Mouse (Mus musculus): ENCODE results near the gene Cebpg. TPM values are rescaled to one million over a fixed set of nuclear protein-coding genes. Genes with fewer than 3 reads are reported as not detected.

Cebpg gene
- total RNA-seq (2021): 10 to 100 TPM; 17.4 to 19.3 TPM

DNA sequence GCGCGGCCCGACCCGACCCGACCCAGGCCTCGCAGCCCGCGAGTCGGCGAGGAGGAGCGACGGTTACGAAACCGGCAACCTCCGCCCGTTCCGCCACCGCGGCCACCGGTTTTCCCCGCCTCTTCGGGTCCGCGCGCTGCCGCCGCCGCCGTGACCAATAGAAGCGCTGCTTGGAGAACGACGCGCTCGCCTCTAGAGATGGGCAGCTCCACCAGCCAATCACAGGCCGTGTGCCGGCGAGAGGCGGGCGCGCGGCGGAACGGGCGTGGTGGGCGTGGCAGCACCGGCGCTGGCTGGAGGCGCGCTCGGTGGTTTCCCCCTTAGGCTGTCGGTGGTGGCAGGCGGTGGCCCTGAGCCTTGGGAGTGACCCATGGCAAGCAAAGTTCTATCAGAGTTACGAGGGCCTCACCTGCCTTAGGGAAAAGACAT lies at the start of gene Cebpg:
Gene Cebpg, minus strand, starts transcription at position 138 of the 429 bp plus-strand sequence.
- peak; percentile 98 for DNase-seq

DNA sequence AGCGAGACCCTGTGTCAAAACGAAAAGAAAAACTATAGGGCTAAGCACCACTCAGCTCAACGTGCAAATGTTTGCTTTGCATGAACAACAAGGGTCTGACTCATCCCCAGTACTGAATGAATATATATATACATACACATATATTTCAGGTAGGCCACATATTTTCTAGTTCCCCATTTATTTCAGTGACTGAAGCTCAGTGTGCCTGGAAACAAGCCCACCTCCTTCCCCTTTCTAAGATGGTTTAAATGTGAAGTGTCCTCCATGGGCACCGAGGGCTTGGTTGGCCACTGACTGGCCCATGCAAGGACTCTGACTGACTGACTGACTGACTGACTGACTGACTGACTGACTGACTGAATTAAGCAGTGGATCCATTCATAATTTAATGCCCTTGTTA lies 43.2 kb upstream of the Cebpg start:
- no peak for DNase-seq

DNA sequence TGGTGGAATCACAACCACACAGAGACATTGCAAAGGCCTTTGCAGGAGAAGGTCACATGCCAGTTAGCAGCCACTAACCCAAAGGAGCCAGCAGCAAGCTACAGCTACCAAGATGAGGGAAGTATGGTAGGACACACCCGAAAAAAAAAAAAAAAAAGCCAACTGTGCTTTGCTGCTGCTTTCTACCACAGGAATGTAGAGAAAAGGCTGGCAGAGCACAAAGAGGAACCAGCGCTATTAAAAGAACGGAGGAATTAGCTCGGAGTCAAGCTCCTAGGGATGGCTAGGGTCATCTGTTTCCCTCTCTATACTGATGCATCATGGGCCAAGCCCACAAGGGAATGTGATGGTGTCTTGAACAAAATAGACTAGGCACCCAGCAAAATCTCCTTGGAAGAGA lies 42.4 kb upstream of the Cebpg start:
- DNase-seq: no peak

DNA sequence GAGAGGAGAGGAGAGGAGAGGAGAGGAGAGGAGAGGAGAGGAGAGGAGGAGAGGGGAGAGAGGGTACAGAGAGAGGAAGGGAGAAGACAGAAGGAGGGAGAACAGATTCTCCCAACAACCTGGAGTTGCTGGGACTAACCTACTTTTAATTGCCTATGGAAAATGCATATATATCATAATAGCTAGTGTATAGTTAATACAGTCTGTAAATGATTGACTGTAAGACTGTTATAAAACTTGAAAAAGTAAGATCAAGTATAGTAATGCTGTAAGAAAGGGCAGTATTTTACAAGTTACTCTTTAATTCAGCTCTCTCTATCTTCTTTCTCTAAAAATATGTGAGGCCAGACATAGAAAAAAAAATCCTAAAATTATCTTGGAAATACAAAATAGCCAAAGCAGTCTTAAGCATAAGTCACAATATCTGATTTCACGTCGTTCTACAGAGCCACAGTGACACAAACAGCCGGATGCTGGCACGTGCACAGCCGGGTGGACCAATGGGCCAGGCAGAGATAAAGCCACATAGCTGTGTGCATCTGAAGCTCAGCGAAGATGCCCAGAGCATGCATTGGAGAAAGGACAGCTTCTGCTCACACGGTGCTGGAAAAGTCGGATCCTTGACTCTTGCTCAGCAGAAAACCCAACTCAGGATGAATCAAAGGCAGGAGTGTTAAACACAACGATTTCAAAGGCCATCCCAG lies 38.8 kb upstream of the Cebpg start:
- no peak for DNase-seq

DNA sequence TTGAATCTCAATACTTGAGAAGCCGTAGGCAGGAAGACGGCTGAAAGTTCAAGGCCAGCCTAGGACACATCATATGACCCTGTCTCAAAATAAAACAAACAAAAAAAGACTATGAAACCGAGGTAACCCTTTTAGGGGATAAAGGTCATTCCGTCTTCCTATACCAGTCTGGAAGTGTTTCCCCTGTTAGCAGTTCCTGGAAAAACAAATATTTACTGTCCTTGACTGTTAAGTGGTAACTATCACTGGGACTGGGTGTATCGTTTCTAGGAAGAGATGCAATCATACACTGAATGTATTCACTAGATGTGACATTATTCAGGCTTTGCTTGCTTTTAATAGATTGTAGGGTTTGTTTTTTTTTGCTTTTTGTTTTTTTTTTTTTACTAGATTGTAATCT lies 34.2 kb upstream of the Cebpg start:
- DNase-seq: no peak

DNA sequence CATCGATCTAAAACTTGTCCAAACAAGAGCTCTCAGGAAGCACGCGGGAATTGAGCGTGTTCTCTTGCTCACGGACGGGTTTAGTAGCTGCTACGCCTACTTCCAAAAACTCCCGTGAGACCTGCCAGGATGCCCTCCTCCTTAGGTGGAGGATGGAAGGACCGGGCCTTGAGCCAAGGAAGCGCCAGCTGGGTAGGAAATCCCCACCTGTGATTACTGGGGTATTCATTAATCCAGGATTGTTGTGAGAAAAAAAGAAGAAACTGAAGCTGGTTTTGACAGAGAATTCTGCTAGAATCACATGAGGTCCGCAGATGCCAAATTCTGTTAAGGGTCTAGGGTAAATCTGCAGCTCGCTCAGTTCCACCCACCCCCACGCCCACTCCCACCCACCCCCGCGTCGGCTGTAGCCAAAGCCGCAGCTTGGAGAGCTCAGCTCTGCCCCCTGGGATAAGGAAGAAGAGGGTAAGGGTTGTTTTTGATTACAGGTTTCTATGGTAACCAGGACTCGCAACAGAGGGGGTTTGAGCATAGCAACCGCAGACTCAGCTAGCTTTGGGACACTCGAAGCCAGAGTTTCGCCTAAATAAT lies 30.0 kb upstream of the Cebpg start:
- peak; percentile 23 for DNase-seq

DNA sequence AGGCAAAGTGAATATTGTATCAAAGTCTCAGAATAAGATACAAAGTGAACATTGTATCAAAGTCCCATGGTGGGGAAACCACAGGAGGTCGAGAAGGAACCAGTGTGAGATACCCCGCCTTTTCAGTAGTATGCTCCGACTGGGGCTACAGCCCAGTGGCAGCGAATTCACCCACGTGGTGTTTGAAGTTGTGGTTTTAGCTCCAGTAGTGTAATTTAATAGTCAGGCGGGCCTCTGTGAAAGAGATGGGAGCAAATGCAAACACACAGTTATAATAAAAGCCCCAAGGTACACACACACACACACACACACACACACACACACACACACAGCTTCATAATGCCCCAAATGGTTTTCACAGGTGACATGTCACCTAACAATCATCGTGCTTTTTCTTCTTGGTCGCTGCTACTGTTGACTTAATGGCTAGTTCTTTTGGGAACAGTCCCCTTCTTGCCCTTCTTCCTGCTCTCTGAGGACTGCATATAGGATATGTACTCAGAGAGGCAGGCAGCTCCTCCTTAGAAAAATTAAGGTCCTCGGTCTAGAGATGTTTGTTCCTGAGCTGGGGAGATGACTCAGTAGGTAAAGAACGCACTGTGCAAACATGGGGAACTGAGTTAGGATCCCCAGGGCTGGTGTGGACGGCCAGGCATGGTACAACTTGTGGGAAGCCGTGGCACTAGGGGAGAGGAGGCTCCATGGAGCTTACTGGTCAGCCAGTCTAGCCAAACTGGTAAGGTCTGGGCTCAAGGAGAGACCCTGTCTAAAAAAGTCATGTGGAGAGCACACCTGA lies 28.4 kb upstream of the Cebpg start:
- no peak for DNase-seq

DNA sequence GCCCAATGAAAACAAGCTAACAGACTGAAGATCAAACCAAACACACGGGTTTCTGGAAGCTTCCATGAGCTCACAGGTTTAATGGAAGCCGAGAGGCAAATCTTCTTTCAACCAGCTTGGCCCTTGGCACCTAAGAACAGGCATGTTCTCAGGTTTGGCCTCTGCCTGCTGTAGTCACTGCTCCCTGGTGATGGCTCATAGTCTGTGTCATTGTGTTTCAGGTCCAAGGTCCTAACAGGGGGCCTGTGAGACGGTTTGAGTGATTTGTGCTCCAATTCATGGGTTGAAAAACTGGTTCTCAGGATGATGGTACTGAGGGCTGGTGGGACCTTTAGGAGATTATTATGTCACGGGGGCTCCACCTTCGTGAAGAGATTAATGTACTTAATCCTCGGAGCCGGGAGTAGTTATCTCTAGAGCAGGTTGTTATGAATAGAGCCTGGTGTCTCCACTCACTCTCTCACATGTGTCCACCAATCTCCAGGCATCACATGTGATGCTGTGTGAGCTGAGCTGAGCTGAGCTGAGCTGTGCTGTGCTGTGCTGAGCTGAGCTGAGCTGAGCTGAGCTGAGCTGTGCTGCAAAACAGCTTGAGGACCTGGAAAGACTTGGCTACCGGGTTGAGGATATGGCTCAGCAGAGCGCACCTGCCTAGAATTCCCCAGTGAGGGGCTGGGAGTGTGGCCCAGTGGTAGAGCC lies 25.2 kb upstream of the Cebpg start:
- no peak for DNase-seq

DNA sequence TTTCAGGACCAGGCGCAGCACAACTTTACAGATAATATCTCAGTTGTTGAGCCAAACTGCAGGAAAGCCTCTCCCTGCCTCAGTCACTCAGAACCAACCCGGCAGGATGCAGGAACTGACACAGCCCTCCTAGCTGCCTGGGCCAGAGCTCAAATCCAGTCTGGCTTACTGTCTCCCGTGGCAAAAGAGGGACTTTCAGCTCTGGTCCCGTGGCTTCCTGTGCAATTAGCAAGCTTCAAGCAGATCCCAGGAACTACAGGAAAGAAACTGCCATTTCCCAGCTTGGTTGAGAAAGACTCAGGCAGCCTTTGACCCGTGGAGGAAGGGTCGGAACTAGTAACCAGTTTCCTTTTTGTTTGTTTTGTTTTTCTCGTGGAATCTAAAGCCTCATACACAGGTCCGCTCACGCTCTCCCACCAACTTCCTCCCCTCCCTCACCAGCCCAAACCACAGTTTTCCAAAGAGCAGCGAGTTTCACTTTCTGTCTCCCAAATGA lies 24.5 kb upstream of the Cebpg start:
- peak; percentile 45 for DNase-seq

DNA sequence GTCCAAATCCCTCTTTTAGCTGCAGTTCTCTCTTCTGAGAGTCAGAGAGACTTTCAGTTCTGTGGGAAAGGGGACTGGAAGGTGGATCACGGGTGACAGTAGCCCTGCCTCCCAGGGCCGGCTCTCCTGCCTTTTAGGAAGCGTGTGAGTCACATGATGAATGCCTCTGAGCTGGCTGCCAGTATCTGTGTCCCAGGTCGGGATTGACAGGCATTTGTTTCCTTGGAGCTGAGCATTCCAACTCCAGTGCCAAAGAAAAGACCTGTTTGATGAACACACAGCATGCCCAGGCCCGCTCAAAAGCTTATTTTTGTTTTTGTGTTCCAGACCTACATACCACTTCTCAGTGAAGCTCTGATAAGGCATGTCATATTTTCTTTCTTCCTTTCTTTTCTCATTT lies 20.3 kb upstream of the Cebpg start:
- DNase-seq: peak; percentile 39

DNA sequence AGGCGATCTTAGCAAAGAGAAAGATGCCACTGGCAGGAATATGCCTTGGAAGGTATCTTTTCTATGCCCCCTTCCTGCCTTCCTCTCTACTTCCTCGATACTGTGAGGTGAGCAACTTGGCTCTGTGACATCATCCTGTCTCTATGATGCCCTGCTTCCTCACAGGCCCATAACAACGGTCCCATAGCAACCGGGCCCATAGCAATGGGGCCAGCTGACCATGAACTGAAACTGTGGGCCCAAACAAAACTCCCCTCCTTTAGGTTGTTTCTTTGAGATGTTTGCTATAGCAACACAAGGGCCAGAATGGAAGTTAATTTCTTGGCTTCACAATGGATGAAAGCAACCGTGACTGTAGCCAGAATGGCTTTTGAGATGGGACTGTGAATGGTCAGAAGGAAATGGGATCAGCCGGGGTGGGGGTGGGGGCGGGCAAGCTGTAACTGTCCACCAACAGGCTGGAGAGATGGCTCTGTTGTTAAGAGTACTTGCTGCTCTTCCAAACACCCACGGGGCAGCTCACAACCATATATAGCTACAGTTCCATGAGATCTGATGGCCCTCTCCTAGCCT lies 10.4 kb upstream of the Cebpg start:
- DNase-seq: no peak

DNA sequence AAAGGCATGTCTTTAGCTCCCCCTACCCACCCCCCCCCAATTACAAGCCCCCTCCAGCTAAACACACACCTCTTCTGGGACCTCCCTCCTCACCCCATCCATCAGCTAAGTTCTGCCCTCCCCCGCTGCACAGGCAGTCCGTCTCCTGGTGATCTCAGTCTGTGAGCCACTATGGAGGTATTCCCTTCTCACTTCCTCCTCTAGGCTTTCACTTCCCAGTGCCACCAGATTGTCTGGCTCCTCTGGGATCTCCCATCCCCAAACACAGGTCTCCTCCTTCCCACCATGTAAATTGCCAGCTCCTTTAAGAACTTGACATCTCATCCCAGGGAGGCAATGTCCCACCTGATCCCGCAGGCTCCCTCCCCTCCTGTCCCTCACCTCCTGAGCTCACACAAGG lies 9.6 kb upstream of the Cebpg start:
- no peak for DNase-seq

DNA sequence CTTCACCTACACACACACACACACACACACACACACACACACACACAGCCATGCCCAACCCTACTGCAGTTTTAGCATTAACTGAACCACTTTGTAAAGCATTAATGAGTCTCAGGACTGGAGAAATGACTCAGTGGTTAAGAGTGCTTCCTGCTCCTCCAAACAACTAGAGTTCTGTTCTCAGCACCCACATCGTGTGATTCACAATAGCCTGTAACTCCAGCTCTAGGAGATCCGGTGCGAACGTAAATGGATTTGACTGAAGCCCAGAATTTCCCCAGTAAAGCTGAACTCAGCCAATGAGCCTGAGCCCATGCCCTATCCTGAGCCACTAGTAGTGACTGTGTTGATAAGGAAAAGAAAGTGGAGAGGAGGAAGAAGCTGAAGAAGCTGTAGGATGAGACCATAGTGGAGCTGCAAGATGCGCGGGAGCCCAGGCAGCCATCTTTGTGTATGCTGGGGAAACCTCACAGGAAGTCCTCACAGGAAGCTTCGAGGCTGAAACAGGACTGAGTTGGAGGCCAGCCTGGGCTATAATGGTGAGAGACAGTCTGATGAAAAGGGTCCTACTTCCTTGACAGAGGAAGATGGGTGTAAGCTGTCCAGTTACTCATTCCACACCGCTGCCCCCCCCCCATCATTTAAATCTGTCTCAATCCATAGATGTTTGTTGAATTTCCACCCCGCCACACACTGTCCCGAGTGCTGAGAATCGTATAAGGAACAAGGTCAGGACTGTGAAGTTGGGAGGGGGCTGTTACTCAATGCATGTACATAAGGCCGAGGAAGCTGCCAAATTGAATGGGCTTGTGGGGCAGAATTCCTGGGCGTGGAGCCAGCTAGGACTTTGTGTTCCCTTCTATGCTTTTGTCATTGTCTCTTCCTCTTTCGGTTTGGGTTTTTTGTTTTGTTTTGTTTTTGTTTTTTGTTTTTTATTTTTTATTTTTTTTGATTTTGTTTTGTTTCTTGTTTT lies 8.2 kb upstream of the Cebpg start:
- peak; percentile 48 for DNase-seq

DNA sequence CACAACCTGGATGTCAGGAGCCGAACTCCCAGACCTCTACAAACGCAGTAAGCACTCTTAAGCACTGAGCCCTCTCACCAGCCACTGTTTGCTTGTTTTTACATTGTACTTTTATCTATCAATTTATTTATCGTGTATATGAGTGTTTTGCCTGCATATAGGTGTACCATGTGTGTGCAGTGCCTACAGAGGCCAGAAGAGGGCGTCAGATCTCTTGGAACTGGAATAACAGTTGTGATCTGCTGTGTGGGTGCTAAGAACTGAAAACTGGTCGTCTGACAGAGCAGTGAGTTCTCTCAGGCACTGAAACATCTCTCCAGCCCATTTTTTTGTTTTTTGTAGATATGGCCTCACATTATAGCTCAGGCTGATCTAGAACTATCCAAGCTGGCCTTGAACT lies 3.1 kb upstream of the Cebpg start:
- DNase-seq: no peak

DNA sequence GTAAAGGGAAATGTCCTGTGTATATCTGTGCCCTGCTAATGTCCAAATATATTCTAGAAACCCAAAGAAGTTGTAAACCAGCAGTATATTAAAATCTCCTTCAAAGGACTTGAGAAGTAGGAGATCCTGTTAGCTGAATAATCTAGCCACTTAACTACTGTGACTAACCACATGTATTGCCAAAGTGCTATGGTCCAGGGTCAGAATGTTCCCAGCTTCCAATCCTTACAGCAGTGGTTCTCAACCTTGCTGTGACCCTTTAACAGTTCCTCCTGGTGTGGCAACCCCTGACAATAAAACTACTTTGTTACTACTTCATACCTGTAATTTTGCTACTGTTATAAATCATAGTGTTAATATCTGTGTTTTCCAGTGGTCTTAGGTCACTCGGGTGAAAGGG lies 2.0 kb upstream of the Cebpg start:
- DNase-seq: no peak

DNA sequence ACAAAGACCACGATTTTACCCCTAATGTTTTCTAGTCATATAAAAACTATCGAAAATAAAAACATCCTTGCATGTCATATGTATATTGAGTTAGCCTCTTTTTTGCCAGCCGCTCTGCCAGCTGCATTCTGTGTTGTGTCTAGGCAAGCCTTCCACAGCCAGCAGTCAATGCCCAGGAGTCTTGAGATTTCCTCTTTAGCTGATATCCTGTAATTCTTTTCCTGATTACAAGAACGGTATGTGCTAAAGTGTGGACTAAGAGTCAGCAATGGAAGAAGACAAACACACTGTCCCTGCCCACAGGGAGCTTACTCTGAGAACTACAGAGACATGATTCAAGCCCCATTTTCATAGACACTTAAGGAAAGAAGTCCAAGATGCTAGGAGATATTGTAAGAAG lies 1.2 kb upstream of the Cebpg start:
- DNase-seq: no peak

DNA sequence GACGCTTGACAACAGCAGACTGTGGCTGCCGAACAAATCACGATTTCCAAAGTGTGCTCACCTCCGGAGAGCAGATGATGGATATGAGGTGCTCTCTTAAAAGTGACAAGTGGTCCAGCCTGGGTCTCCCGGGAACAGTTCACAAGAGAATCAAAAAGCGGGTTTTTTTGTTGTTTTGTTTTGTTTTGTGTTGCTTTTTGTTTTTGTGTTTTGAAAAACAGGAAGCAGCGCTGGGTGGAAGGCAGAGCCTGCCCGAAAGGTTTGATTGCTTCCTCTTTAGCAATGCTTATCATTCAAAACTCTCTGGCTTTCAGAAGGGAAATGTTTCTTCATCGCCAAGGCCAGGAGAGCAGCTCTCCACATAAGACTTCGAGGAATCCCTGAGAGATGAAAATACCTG lies 626 bp upstream of the Cebpg start:
- DNase-seq: no peak

DNA sequence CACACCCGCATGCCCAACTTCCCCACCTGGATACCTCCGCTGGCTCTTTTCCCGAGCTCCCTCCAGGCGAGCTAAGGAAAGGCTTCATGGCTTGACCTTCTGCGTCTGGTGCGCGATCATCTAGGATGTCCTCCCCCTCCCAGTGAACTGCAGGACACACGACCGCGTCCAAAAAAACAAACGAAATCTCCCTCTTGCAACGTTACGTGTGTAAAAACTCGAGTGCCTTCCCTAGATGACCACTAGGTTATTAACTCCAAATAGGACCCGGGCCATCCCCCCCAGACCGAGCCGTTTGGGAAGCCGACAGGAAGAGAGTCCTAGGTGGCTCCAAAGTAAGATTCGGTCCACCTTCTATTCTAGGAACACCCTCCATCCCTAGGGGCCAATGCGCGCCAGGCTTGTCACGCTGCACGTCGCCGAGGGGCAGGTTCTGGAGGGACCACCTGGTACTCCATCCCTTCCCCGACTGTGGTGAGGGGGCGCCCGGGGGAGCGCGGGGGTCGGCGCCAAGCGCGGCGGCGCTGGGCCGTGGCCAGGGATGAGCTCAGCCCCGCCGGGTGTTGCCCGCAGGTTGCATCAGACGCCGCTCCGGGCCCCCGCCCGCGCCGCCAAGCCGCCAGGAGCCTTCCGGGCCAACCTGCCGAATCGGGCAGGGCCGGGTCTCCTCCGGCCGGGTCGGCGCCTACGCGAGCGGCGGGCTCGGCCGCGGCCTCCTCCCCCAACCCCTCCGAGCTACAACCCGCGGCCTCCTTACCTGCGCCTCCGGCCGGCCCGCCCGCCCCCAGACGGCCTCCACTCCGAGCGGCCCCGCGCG lies 546 bp downstream of the Cebpg start:
- DNase-seq: peak; percentile 68

DNA sequence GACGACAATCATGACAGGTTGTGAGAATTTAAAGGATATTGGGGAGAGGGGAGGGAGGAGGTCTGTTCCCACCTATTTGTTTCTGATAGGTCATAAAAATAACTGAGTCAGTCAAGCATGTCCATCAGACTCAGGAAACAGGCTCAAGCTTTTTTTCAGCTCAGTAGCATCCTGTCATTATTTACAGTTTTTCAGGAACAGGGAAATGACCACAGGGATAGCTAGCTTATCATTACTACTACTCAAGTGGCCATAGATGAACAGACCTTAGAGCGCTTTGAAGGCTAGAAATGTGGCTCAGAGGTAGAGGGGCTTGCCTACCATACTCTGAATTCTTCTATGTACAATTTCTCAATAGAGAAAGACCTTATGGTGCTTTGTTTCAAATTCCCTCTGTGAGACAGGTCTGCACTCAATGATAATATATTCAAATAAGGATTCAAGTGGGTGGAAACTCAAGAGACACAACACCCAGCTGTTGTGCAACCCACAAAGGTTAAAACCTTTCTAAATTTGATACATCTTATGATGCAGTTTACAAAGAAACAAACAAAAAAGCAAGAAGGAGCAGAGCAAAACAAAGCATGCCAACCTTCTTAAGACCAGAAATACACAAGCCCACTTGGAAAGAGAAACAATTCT lies 1.3 kb downstream of the Cebpg start:
- DNase-seq: no peak

DNA sequence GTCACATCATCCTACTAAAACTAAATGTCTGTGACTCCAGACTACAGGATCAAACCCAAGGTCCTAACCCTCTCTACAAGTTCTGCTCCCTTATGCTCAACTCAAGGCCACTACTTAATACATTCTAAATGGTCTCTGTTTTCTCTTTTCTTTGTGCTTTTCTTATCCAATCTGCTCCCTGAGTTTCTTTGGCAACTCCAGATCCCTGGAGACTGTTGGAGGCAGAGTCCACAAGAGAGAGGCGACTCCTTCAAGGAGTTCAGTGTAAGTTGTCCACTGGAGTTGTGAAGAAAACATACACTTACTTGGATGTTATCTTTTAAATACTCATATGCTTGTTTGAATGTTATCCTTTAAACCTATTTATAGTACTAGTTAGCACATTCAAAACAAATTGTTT lies 2.1 kb downstream of the Cebpg start:
- no peak for DNase-seq
